Mouse (Mus musculus) forebrain, embryonic 13.5 days (tissue): ENCODE data around the gene Ccdc18. TPM values are rescaled to one million over a fixed set of nuclear protein-coding genes. Genes with fewer than 3 reads are reported as not detected.
A peak's percentile ranks its signal among the peaks of the same experiment; 100 is the strongest.
"Not testable (repeated sequence)": the region's sequence is repeated elsewhere in the genome, so short reads cannot be mapped to it uniquely, and the experiment has no call there.

Source experiments
- ATAC-seq: fragments of 200-750 bp; cut with Nextera tagmentation; 2 replicates; pipeline ENCODE4 v1.8.0; 2017
- H3K27ac ChIP-seq: fragments of 300-500 bp; sonication (generic); 2 replicates; pipeline ENCODE4 v1.5.1; 2015; ENCODE audit warnings: inconsistent platforms, mild to moderate bottlenecking, moderate library complexity
- H3K27me3 ChIP-seq: fragments of 300-500 bp; sonication (generic); 2 replicates; pipeline ENCODE4 v1.6.1; 2015; ENCODE audit warnings: mild to moderate bottlenecking, inconsistent platforms
- H3K36me3 ChIP-seq: fragments of 300-500 bp; sonication (generic); 2 replicates; pipeline ENCODE4 v1.6.1; 2015; ENCODE audit warnings: mild to moderate bottlenecking, inconsistent platforms; ENCODE audit not compliant: poor library complexity, severe bottlenecking
- H3K4me1 ChIP-seq: fragments of 300-500 bp; sonication (generic); 2 replicates; pipeline ENCODE4 v1.6.1; 2015; ENCODE audit warnings: inconsistent platforms
- H3K4me2 ChIP-seq: fragments of 300-500 bp; sonication (generic); 2 replicates; pipeline ENCODE4 v1.6.1; 2015; ENCODE audit warnings: inconsistent platforms, mild to moderate bottlenecking, moderate library complexity
- H3K4me3 ChIP-seq: fragments of 300-500 bp; sonication (generic); 2 replicates; pipeline ENCODE4 v1.5.1; 2015; ENCODE audit warnings: mild to moderate bottlenecking, inconsistent platforms
- H3K9ac ChIP-seq: fragments of 300-500 bp; sonication (generic); 2 replicates; pipeline ENCODE4 v1.6.1; 2015; ENCODE audit warnings: mild to moderate bottlenecking, inconsistent platforms
- H3K9me3 ChIP-seq: fragments of 300-500 bp; sonication (generic); replicated peaks from 2 replicates; pipeline ENCODE4 v1.6.1; 2016; ENCODE audit warnings: inconsistent platforms
- WGBS: fragments of 180-500 bp; shearing (Covaris S2); methylation state at CpG from one replicate; pipeline ENCODE4 v1.1.7; 2015; 5-methylcytosine and 5-hydroxymethylcytosine counted together
- polyA plus RNA-seq: library from polyadenylated mRNA; unstranded; fragments of >200 nt; fragmentation: Nextera tagmentation; extraction: Ambion mirVana; gene quantifications from 2 replicates; pipeline ENCODE4 v1.2.1, GENCODE M21; 2015

Ccdc18 gene
- polyA plus RNA-seq, 1 experiment from 2014 or later, result 11.4 TPM

DNA sequence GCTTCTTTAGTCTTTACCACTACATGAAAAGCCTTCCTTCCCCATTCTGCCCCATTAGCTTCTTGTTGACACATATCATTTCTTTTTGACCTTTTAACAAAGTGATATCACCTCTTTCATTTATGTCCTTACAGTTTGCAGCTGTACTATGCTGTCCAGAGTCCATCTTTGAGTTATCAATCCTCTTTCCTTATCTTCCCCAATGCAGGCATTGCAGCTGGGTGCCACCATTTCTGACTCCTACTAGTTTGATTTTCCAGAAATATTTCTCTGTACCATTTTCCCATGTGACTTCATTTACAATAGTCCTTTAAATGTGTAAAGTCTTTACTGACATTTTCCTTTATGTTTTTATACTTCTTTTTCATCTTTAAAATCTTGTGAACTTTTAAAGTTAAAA lies 134.3 kb downstream of the Ccdc18 start:
- Histone ChIP-seq H3K4me2 (no peak overlapping the region), H3K27me3 (no peaks in the 10 kb centered on the region), H3K27ac (no peak overlapping the region), H3K9ac (no peak overlapping the region), H3K36me3 (no peaks in the 10 kb centered on the region), H3K9me3 (no peaks in the 10 kb centered on the region), H3K4me3 (no peak overlapping the region), H3K4me1 (peaks cover 30% of the 10 kb centered on the region)
- ATAC-seq, result no peak

DNA sequence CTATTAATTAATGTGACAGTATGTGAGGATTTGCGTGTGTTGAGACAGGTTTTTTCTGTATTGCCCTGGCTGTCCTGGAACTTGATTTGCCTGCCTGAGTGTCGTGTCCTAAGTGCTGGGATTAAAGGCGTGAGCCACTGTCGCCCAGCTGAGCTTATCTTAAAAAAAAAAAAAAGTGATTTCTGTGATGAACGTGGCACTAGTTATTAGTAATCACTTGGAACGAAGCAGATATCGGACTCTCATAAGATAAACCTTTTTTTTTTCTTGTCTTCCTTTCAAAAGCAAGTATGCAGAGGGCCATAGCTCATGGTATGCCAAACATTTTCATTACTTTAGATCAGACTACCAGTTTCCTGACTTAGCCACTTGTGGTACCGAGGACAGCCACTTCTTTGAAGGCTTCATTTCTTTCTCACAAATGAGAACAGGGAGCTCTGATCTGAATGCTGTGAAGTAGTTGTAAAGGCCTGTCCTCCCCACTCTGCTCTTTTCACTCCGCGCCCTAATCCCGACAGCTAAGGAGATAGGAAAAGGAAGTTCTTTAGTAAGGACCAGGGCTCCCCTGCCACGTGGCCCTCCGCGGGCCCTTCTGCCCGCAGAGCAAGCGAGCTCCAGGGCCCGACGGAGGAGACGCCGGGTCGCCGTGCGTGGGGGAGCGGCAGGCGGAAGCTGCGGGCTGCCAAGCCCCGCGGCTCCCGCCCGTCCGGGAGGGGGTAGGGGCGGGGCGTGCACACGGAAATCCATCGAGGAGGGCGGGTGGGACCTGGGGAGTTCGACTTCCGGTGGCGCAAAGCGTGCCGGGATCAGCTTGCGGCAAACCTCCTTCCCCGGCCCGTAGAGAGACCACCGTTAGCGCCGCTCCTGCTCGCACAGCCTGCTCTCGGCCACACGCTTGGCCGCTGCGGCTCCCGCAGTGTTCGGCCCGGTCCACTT lies 135.7 kb downstream of the Ccdc18 start, which contains the start of gene Dr1:
Gene Dr1 (plus strand): TSS at position 771 of the 936 bp plus-strand sequence.
- Histone ChIP-seq H3K4me1 (peaks cover 39% of the 10 kb centered on the region), H3K4me2 (peak within 1 kb of the TSS; percentile 96), H3K36me3 (peaks cover 5% of the 10 kb centered on the region), H3K9ac (peak within 1 kb of the TSS; percentile 98), H3K27me3 (no peaks in the 10 kb centered on the region), H3K4me3 (peak within 1 kb of the TSS; percentile 95), H3K27ac (peak within 1 kb of the TSS; percentile 93), H3K9me3 (no peaks in the 10 kb centered on the region)
- peak; percentile 98 for ATAC-seq
- 3% methylated on average over 50 of the region's 55 CpGs for WGBS

DNA sequence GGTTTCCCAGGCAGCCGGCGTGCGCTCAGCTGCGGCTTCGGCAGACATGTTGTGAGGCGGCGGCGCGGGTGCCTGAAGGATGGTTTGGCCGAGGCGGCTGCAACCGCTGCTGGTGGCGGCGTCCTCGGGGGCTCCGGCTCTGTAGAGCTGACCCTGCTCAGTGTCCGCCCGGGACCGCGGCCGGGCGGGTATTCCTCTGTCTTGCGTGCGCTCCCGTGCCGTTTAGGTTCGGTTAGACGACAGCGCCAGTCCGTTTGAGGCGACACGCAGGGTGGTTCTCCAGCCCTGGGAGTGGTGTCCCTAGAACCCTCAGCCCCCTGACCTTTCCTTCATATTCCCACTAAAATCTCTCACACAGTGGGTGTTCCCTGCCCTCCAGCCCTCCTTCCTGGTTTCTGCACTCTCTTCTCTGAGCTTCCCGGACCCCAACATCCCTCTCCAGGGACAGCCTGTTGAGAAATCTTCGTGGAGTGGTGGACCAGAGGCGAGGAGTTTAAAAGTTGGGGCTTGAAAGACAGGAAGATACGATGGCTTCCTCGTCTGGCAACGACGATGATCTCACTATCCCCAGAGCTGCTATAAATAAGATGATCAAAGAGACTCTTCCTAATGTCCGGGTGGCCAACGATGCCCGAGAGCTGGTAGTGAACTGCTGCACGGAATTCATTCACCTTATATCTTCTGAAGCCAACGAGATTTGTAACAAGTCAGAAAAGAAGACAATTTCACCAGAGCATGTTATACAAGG lies 136.6 kb downstream of the Ccdc18 start:
- H3K9ac ChIP-seq, result peak overlapping the region; percentile 98
- H3K9me3 ChIP-seq, result no peaks in the 10 kb centered on the region
- no peak; the same call in 1 of the 2 replicates for ATAC-seq
- no peaks in the 10 kb centered on the region for H3K27me3 ChIP-seq
- under 1% methylated on average over 44 of the region's 44 CpGs for WGBS
- H3K4me1 ChIP-seq, result peaks cover 39% of the 10 kb centered on the region
- peak overlapping the region; percentile 96 for H3K4me2 ChIP-seq
- H3K4me3 ChIP-seq, result peak overlapping the region; percentile 95
- peaks cover 5% of the 10 kb centered on the region for H3K36me3 ChIP-seq
- H3K27ac ChIP-seq, result peak overlapping the region; percentile 93

DNA sequence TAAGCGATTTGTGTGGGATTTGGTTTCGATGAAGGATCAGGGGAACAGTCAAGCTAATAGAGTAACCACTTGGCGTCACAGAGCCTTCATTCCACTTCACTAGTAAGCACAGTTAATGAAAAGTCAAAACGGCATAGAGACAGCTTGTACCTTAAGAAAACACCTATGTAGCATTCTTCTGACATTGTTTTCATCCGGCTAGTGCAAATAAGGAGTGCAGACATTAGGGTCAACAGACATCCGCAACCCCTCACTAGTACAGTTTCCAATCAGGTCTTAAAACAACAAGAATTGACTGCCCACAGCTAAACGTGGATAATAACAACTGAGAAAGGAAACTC lies 137.1 kb downstream of the Ccdc18 start:
- no peak overlapping the region for H3K27ac ChIP-seq
- H3K4me1 ChIP-seq, result peaks cover 39% of the 10 kb centered on the region
- H3K9ac ChIP-seq, result peak overlapping the region; percentile 98
- H3K4me2 ChIP-seq, result peak overlapping the region; percentile 96
- no peaks in the 10 kb centered on the region for H3K9me3 ChIP-seq
- WGBS, result 20% methylated on average over 7 of the region's 7 CpGs
- H3K27me3 ChIP-seq, result no peaks in the 10 kb centered on the region
- H3K36me3 ChIP-seq, result peaks cover 6% of the 10 kb centered on the region
- no peak for ATAC-seq
- peak overlapping the region; percentile 95 for H3K4me3 ChIP-seq

DNA sequence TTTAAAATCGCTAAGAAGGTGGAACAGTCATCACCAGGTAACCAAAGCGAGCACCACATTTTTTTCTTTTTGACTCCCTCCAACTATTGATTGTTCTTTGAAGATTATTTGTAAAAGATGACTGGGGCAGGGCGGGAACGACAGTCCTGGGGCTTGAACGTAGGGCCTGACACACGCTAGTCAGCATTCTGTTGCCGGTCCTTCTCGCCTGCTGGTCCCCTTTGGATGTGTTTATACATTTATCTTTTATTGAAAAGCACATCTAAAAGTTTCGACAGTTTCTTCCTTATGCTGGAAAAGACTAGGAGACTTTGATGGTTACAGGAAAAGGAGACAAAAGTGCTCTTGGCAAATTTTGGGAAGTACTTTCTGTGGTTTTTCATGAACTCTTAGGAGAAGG lies 137.7 kb downstream of the Ccdc18 start:
- no peaks in the 10 kb centered on the region for H3K9me3 ChIP-seq
- no peak overlapping the region for H3K27ac ChIP-seq
- no peaks in the 10 kb centered on the region for H3K27me3 ChIP-seq
- WGBS, result 57% methylated on average over 9 of the region's 9 CpGs
- no peak for ATAC-seq
- H3K36me3 ChIP-seq, result peaks cover 9% of the 10 kb centered on the region
- H3K4me3 ChIP-seq, result peak overlapping the region; percentile 95
- peaks cover 39% of the 10 kb centered on the region for H3K4me1 ChIP-seq
- H3K9ac ChIP-seq, result peak overlapping the region; percentile 98
- H3K4me2 ChIP-seq, result peak overlapping the region; percentile 96

DNA sequence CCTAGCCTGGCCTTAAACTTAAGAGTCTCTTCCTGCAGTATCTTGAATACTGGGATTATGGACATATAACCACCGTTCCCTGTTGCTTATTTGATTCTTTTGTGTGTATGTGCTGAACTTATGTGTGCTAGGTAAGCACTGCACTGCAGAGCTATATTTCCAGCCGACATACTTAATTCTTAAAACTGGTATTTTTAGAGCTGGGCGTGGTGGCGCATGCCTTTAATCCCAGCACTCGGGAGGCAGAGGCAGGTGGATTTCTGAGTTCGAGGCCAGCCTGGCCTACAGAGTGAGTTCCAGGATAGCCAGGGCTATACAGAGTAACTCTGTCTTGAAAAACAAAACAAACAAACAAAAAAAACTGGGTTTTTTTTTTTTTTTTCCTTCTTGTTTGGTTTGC lies 138.7 kb downstream of the Ccdc18 start:
- Histone ChIP-seq H3K4me3 (0 out of 2 replicates have a peak overlapping the region, but pooled peaks have one; percentile 95), H3K9ac (0 out of 2 replicates have a peak overlapping the region, but pooled peaks have one; percentile 37), H3K36me3 (peaks cover 13% of the 10 kb centered on the region), H3K4me1 (peaks cover 39% of the 10 kb centered on the region), H3K4me2 (peak overlapping the region; percentile 50)
- WGBS, result 95% methylated on average over 6 of the region's 6 CpGs
- not testable (repeated sequence) for H3K27ac ChIP-seq, H3K9me3 ChIP-seq, ATAC-seq, H3K27me3 ChIP-seq

Other genes starting within 250 kb of the Ccdc18 start
- 76.0 and 78.1 TPM in 2 replicates for gene Rpl5, start 232.4 kb upstream of the Ccdc18 start, polyA plus RNA-seq
- gene Fam69a, start 145.8 kb upstream of the Ccdc18 start, polyA plus RNA-seq, result 23.8 and 25.5 TPM in 2 replicates
- 143 and 160 TPM in 2 replicates for gene Mtf2, start 67.2 kb upstream of the Ccdc18 start, polyA plus RNA-seq
- gene Tmed5, start 255 bp upstream of the Ccdc18 start, polyA plus RNA-seq, result 27.4 and 28.0 TPM in 2 replicates
- gene Dr1, start 136.0 kb downstream of the Ccdc18 start, polyA plus RNA-seq, result 47.0 and 48.8 TPM in 2 replicates
- 6.0 and 6.7 TPM in 2 replicates for gene Pigg, start 179.7 kb downstream of the Ccdc18 start, polyA plus RNA-seq
- 0.28 and 0.31 TPM in 2 replicates for gene Gm42517, start 235.0 kb downstream of the Ccdc18 start, polyA plus RNA-seq